Mouse (Mus musculus): ENCODE results near the gene Sgip1.

Gene Sgip1

GRCm38 (mm10) chr4:102741287-102741686, at the start of gene Sgip1:
Gene Sgip1, plus strand, starts transcription at chr4:102741297.
- DNase-seq (ENCODE audit: low spot score), result no peak

DNA sequence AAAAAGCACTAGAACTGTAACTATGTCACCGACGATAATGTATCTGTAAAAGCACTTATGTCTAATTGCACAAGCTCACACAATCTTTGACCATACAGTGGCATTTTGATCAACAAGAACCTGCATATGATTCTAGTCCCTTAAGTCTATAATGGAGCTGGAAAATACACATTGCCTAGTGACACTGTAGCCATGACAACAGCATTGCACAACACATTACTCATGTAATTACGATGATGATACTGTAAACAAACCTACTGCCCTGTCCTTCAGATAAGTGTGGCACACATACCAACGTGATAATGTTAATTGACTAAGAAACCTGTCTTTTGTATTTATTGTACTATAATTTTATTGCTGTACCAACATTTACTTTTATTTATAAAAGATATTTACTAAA, 49.7 kb upstream of the Sgip1 start:
- DNase-seq (ENCODE audit: low spot score), result no peak

DNA sequence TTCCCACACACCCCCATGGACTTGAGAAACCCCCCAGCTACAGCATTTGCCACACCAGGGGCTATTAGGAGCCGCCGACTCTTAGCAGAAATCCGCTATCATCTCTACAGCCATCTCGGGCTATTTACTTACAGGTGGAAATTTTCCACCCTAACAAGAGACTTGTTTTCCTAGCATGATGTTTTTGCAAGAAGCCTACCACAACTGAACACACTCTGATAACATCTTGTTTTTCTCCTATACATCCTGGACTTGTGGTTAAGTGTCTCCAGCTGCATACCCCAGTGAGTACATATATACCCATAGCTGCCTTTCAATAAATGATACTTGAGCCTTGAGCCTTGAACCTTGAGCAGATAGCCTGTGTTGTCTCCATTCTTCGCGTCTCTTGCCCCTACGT, 43.1 kb upstream of the Sgip1 start:
- DNase-seq (ENCODE audit: low spot score), result no peak

- no peak for DNase-seq (ENCODE audit: low spot score)
These were observed 29.4 kb upstream of the Sgip1 start for GRCm38 (mm10) chr4:102711731-102712130.

DNA sequence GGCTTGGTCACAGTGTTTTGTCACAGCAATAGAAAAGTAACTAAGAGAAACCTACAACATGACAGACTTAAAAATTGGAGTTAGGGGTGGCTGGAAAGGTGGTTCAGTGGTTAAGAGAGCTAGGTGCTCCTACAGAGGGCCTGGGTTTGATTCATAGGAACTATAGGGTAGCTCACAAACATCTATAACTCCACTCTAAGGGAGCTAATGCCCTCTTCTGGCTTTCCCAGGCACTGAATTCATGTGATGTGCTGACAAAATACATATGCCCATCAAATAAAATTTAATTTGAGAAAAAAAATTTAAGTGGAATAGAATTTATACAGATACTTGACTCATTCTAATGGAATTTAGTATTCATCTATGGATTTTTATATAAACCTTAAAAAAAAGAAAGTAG, 25.6 kb upstream of the Sgip1 start:
- no peak for DNase-seq (ENCODE audit: low spot score)

- no peak for DNase-seq (ENCODE audit: low spot score)
These were observed 23.8 kb upstream of the Sgip1 start for GRCm38 (mm10) chr4:102717123-102717828.

DNA sequence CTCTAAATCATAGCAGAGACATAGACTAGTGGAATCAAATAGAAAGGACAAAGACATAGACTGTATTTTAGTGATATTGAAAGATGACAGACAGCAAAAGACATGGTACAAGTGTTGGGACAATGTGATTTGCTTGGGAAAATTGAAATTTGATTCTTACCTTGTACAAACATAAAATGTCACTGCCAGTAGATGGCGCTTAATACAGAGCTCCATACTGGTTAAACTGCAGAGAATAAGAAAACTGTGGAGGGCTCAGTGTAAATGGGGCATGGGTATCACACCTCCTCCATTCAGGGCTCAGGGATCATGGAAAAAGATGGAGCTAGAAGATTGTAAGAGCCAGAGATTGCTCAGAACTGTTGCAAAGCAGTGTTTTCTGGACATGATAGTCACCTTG, 21.6 kb upstream of the Sgip1 start:
- peak; percentile 51 for DNase-seq (ENCODE audit: low spot score)

DNA sequence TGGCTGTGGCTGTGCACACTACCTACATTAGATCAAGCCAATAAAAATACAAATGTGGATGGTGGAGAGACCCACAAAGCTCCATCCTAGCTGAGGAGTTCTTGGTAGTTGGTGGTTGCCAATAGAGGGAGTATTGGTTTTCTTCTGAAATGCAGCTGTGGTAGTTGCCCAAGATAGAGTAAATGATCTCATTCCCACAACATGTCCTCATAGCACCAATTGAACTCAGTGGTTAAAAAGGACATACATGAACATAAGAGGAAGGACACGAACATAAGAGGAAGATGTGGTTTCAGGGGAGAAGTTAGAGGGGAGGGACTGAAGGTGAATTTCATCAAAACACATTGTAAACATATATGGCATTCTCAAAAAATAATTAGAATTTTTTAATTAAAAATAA, 21.1 kb upstream of the Sgip1 start:
- no peak for DNase-seq (ENCODE audit: low spot score)

DNA sequence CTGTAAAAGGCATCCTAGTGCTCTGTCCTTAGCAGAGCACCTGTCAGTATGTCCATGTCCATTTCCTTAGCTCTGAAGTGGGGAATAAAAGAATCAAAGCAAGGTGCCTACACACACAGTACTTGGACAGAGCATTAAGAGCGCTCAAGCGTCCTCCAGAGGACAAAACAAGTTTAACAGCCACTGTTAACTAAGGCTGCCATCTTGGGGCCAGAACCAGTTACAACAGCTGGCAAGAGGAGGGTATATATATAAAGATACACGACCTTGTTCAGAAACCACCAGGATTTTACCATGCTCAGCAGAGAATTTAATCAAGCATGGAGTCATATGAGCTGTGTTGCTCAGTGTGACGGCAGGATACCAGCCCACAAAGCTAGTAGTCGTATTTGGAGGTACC, 16.7 kb upstream of the Sgip1 start:
- no peak for DNase-seq (ENCODE audit: low spot score)

- no peak for DNase-seq (ENCODE audit: low spot score)
These were observed 10.1 kb upstream of the Sgip1 start for GRCm38 (mm10) chr4:102730976-102731375.

- no peak for DNase-seq (ENCODE audit: low spot score)
These were observed 7.0 kb upstream of the Sgip1 start for GRCm38 (mm10) chr4:102734022-102734657.

GRCm38 (mm10) chr4:102753334-102754090, 12.4 kb downstream of the Sgip1 start:
- no peak for DNase-seq (ENCODE audit: low spot score)

DNA sequence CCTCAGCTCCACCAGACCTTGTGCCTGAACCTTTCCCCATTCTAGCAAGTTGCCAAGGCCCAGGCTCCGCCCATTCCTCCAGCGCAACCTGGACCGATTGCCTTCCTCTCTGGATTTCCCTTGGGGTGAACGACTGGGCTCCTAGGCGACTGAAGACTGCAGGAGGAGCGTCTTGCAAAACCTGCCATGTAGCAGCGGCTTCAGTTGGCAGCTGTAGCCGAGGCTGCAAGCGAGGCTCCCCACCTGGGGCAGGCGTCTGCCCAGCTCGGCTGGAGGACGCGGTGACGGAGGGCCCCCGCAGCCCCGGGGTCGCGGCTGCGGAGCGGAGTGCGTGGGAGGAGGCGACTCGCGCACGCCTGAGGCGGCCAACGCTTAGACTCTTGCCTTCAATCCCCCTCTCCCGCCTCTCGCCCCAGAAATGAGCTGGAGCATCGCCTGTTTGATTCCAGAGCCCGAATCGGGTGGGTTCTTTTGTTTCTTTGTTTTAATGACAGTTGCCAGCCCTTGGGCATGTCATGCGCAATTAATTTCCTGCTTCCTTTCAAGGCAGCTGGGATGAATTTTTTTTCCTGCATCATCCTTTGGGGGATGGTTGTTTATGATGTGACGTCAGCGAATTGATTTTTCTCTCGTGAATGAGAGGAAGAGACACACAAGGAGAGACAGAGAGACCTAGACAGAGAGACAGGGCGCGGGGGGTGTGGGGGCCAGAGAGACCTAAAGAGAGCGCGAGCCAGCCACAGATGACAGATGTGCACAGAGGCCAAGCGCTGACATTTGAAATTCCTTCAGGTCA, 18.2 kb downstream of the Sgip1 start:
- DNase-seq (ENCODE audit: low spot score), result peak; percentile 65

- DNase-seq (ENCODE audit: low spot score), result peak; percentile 89
These were observed 19.1 kb downstream of the Sgip1 start for GRCm38 (mm10) chr4:102760042-102760821.

- no peak for DNase-seq (ENCODE audit: low spot score)
These were observed 21.0 kb downstream of the Sgip1 start for GRCm38 (mm10) chr4:102762075-102762474.

DNA sequence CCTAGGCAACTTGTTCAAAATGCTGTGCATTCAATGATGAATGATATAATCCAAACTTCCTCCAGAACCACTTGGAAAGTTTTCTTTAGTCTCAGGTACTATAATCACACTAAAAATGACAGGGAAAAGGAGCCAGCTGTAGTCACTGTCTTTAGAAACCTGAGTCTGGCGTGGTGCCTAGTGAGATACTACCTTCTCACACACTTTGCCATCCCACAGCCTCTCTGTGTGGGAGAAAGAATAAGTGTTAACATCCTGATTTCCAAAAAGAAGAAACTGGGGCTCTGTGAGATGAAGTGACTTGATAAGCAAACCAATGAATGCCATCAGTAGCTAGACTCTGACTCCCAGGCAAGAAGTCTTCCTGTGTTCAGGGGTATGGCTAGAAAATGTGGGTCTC, 28.0 kb downstream of the Sgip1 start:
- DNase-seq (ENCODE audit: low spot score), result no peak

GRCm38 (mm10) chr4:102769936-102770335, 28.8 kb downstream of the Sgip1 start:
- no peak for DNase-seq (ENCODE audit: low spot score)

GRCm38 (mm10) chr4:102771598-102772357, 30.7 kb downstream of the Sgip1 start:
- no peak for DNase-seq (ENCODE audit: low spot score)

DNA sequence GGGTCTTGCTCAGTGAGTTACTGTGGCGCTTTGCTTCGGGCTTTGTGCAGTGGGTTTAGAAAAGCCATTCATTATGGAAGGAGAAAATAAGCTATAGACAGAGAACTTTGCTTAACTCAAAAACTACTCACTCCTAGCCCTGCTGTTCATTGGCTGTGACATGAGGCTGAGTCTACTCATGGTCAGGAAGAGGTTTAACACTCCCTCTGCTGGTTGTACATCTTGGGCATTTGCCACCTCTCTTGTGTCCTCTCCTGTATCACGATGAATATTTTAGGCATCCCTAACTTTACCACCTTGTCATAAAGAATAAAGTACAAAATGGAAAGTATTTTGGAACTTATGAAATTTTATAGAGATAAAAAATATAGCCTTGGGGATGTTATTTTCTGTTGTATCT, 32.1 kb downstream of the Sgip1 start:
- no peak for DNase-seq (ENCODE audit: low spot score)

- no peak for DNase-seq (ENCODE audit: low spot score)
These were observed 32.7 kb downstream of the Sgip1 start for GRCm38 (mm10) chr4:102773841-102774240.

GRCm38 (mm10) chr4:102774549-102774948, 33.5 kb downstream of the Sgip1 start:
- DNase-seq (ENCODE audit: low spot score), result no peak
